Mouse (Mus musculus): ENCODE measurements around the gene Slf2. TPM values are rescaled to one million over a fixed set of nuclear protein-coding genes. Genes with fewer than 3 reads are reported as not detected.

The Slf2 gene
- polyA plus RNA-seq, 1 experiment = 57.2 TPM

GRCm38 (mm10) chr19:44899104-44899793, 31.7 kb upstream of the Slf2 start:
- no peaks in the 10 kb centered on the region for H3K9me3 ChIP-seq (replicated peaks; ENCODE audit: control insufficient read depth, insufficient read depth, low read length, poor library complexity, severe bottlenecking)
- no peak overlapping the region for H3K4me3 ChIP-seq (ENCODE audit: low read depth, low read length)
- no peak for TF ChIP-seq CTCF (IDR thresholded peaks at IDR 0.05; ENCODE audit: low read depth, low read length)
- TF ChIP-seq EP300 (IDR thresholded peaks at IDR 0.05; ENCODE audit: insufficient read depth, low read depth, low read length) = no peak
- TF ChIP-seq POLR2A (IDR thresholded peaks at IDR 0.05; ENCODE audit: insufficient read depth, low read length) = no peak
- no peak overlapping the region for H3K27ac ChIP-seq (ENCODE audit: insufficient read depth, low read length)
- H3K9ac ChIP-seq (ENCODE audit: low read depth, poor library complexity, severe bottlenecking) = no peak overlapping the region
- no peaks in the 10 kb centered on the region for H3K36me3 ChIP-seq (ENCODE audit: control insufficient read depth, insufficient read depth, low read length, poor library complexity, severe bottlenecking)
- H3K27me3 ChIP-seq (ENCODE audit: control insufficient read depth, insufficient read depth, low read length, poor library complexity, severe bottlenecking) = no peaks in the 10 kb centered on the region
- H3K4me1 ChIP-seq (ENCODE audit: control insufficient read depth, insufficient read depth, low read length) = peaks cover 2% of the 10 kb centered on the region

GRCm38 (mm10) chr19:44899947-44900773, 30.8 kb upstream of the Slf2 start:
- no peaks in the 10 kb centered on the region for H3K36me3 ChIP-seq (ENCODE audit: control insufficient read depth, insufficient read depth, low read length, poor library complexity, severe bottlenecking)
- no peak overlapping the region for H3K9ac ChIP-seq (ENCODE audit: low read depth, poor library complexity, severe bottlenecking)
- no peak overlapping the region for H3K27ac ChIP-seq (ENCODE audit: insufficient read depth, low read length)
- no peak overlapping the region for H3K4me3 ChIP-seq (ENCODE audit: low read depth, low read length)
- H3K9me3 ChIP-seq (replicated peaks; ENCODE audit: control insufficient read depth, insufficient read depth, low read length, poor library complexity, severe bottlenecking) = no peaks in the 10 kb centered on the region
- no peaks in the 10 kb centered on the region for H3K27me3 ChIP-seq (ENCODE audit: control insufficient read depth, insufficient read depth, low read length, poor library complexity, severe bottlenecking)
- TF ChIP-seq EP300 (IDR thresholded peaks at IDR 0.05; ENCODE audit: insufficient read depth, low read depth, low read length) = no peak
- TF ChIP-seq CTCF (IDR thresholded peaks at IDR 0.05; ENCODE audit: low read depth, low read length) = no peak
- TF ChIP-seq POLR2A (IDR thresholded peaks at IDR 0.05; ENCODE audit: insufficient read depth, low read length) = no peak
- peaks cover 2% of the 10 kb centered on the region for H3K4me1 ChIP-seq (ENCODE audit: control insufficient read depth, insufficient read depth, low read length)

GRCm38 (mm10) chr19:44901047-44901446, 29.9 kb upstream of the Slf2 start:
- peaks cover 2% of the 10 kb centered on the region for H3K4me1 ChIP-seq (ENCODE audit: control insufficient read depth, insufficient read depth, low read length)
- no peak overlapping the region for H3K4me3 ChIP-seq (ENCODE audit: low read depth, low read length)
- TF ChIP-seq POLR2A (IDR thresholded peaks at IDR 0.05; ENCODE audit: insufficient read depth, low read length) = no peak
- no peak overlapping the region for H3K9ac ChIP-seq (ENCODE audit: low read depth, poor library complexity, severe bottlenecking)
- no peaks in the 10 kb centered on the region for H3K27me3 ChIP-seq (ENCODE audit: control insufficient read depth, insufficient read depth, low read length, poor library complexity, severe bottlenecking)
- H3K27ac ChIP-seq (ENCODE audit: insufficient read depth, low read length) = no peak overlapping the region
- no peaks in the 10 kb centered on the region for H3K9me3 ChIP-seq (replicated peaks; ENCODE audit: control insufficient read depth, insufficient read depth, low read length, poor library complexity, severe bottlenecking)
- no peaks in the 10 kb centered on the region for H3K36me3 ChIP-seq (ENCODE audit: control insufficient read depth, insufficient read depth, low read length, poor library complexity, severe bottlenecking)

- Histone ChIP-seq H3K27me3 (ENCODE audit: control insufficient read depth, insufficient read depth, low read length, poor library complexity, severe bottlenecking) (no peaks in the 10 kb centered on the region), H3K4me3 (ENCODE audit: low read depth, low read length) (no peak overlapping the region), H3K9ac (ENCODE audit: low read depth, poor library complexity, severe bottlenecking) (no peak overlapping the region), H3K4me1 (ENCODE audit: control insufficient read depth, insufficient read depth, low read length) (peaks cover 4% of the 10 kb centered on the region), H3K36me3 (ENCODE audit: control insufficient read depth, insufficient read depth, low read length, poor library complexity, severe bottlenecking) (no peaks in the 10 kb centered on the region), H3K9me3 (replicated peaks; ENCODE audit: control insufficient read depth, insufficient read depth, low read length, poor library complexity, severe bottlenecking) (no peaks in the 10 kb centered on the region), H3K27ac (ENCODE audit: insufficient read depth, low read length) (no peak overlapping the region)
- TF ChIP-seq POLR2A (IDR thresholded peaks at IDR 0.05; ENCODE audit: insufficient read depth, low read length) = no peak
- TF ChIP-seq CTCF (IDR thresholded peaks at IDR 0.05; ENCODE audit: low read depth, low read length) = no peak
- TF ChIP-seq EP300 (IDR thresholded peaks at IDR 0.05; ENCODE audit: insufficient read depth, low read depth, low read length) = no peak
Measured at GRCm38 (mm10) chr19:44902324-44902723, 28.6 kb upstream of the Slf2 start.

GRCm38 (mm10) chr19:44903343-44904000, 27.5 kb upstream of the Slf2 start:
- TF ChIP-seq POLR2A (IDR thresholded peaks at IDR 0.05; ENCODE audit: insufficient read depth, low read length) (no peak), EP300 (IDR thresholded peaks at IDR 0.05; ENCODE audit: insufficient read depth, low read depth, low read length) (no peak), CTCF (IDR thresholded peaks at IDR 0.05; ENCODE audit: low read depth, low read length) (no peak)
- Histone ChIP-seq H3K27me3 (ENCODE audit: control insufficient read depth, insufficient read depth, low read length, poor library complexity, severe bottlenecking) (no peaks in the 10 kb centered on the region), H3K4me3 (ENCODE audit: low read depth, low read length) (no peak overlapping the region), H3K9ac (ENCODE audit: low read depth, poor library complexity, severe bottlenecking) (no peak overlapping the region), H3K36me3 (ENCODE audit: control insufficient read depth, insufficient read depth, low read length, poor library complexity, severe bottlenecking) (no peaks in the 10 kb centered on the region), H3K27ac (ENCODE audit: insufficient read depth, low read length) (no peak overlapping the region), H3K9me3 (replicated peaks; ENCODE audit: control insufficient read depth, insufficient read depth, low read length, poor library complexity, severe bottlenecking) (no peaks in the 10 kb centered on the region), H3K4me1 (ENCODE audit: control insufficient read depth, insufficient read depth, low read length) (peaks cover 6% of the 10 kb centered on the region)
